Mouse (Mus musculus): Measurements from ENCODE around the gene Mpl. TPM values are rescaled to one million over a fixed set of nuclear protein-coding genes. Genes with fewer than 3 reads are reported as not detected.

The Mpl gene
- polyA plus RNA-seq, 1 experiment = not detected

DNA sequence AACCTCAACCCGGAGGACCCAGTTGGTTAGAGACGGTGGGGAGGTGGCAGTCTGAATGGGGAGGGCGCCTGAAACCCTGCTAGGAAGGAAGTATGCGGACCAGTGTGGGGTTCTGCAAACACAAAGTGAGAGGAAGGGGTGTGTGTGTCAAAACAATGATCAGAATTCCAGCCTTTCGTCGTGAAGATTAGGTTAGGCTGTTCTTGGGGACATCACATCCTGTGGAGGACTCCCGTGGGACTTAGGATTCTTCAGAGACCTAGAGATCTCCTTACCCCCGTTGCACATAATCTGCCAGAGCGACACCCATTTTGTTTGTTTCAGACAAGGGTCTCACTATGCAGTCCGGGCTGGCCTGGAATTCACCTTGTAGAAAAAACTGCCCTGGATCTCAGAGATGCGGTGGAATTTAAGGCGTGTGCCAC is 19.5 kb downstream of the Mpl start:
- H3K79me2 ChIP-seq (ENCODE audit: control insufficient read depth, insufficient read depth) = peaks cover 24% of the 10 kb centered on the region
- H3ac ChIP-seq (ENCODE audit: control insufficient read depth, insufficient read length) = no peak overlapping the region
- H3K4me3 ChIP-seq = peak overlapping the region; percentile 42
- peak overlapping the region; percentile 68 for H3K4me2 ChIP-seq (ENCODE audit: low read depth)
- H3K36me3 ChIP-seq (ENCODE audit: control insufficient read depth, insufficient read depth) = peaks cover 13% of the 10 kb centered on the region
- TF ChIP-seq CEBPB (IDR thresholded peaks at IDR 0.05; ENCODE audit: insufficient read depth, poor library complexity, severe bottlenecking) (no peak), MYOD1 (IDR thresholded peaks at IDR 0.05; ENCODE audit: control insufficient read depth in 1 of 3, insufficient read length in 2 of 3, low read depth in 2 of 3) (no peak), POLR2AphosphoS2 (IDR thresholded peaks at IDR 0.05; ENCODE audit: insufficient read length, low read depth) (no peak), TCF3 (IDR thresholded peaks at IDR 0.05; ENCODE audit: insufficient read length, low read depth) (no peak), TCF12 (IDR thresholded peaks at IDR 0.05; ENCODE audit: insufficient read depth, poor library complexity, severe bottlenecking) (no peak), MYOG (IDR thresholded peaks at IDR 0.05; ENCODE audit: control insufficient read depth in 1 of 3, insufficient read depth in 1 of 3, insufficient read length in 2 of 3, low read depth in 2 of 3) (no peak), POLR2A (IDR thresholded peaks at IDR 0.05; ENCODE audit: insufficient read length, low read depth) (no peak), E2F4 (IDR thresholded peaks at IDR 0.05; ENCODE audit: insufficient read depth) (no peak), USF1 (IDR thresholded peaks at IDR 0.05; ENCODE audit: low read depth) (no peak), SRF (IDR thresholded peaks at IDR 0.05; ENCODE audit: control insufficient read depth, insufficient read length, low read depth) (no peak)
- no peaks in the 10 kb centered on the region for H3K27me3 ChIP-seq (ENCODE audit: control insufficient read depth, insufficient read depth, insufficient read length)

DNA sequence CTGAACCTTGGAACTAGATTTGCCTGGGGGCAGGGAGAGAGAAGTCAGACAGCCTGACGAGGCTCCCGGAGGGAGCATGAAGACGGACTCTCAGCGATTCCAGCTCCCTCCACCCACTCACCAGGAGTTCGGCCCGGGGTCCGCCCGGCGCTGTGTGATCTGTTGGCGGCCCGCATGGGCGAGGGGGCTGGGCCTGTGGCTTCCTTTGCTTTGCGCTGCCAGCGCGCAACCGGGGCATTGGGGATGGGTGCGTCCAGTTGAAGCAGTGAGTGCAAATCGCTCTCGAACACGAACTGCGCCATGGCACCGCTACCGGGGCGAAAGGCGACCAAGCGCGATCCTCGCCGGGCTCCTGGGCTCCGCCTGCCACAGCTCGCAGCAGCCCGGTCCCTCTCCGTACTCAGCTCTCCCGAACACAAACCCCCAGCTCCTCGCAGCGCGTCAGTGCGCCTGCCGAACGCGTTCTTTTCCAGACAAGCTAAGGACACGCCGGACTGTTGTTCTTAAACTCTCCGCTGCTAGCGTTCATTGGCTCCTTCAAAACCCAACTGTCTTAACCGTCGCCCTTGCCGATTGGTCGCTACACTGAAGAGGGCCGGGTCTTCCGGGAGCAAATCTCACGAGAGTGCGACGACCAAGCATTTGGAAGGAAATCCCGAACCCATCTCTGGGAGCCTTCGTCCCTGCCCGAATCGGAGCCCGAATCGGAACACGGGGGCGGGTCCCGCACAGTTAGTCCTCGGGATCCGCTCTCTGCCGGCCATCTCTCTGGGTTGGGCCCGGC is 20.3 kb downstream of the Mpl start, which contains the start of gene Cdc20:
Gene Cdc20, minus strand, starts transcription at position 533 of the 784 bp plus-strand sequence.
- Histone ChIP-seq H3K79me2 (ENCODE audit: control insufficient read depth, insufficient read depth) (peaks cover 24% of the 10 kb centered on the region), H3K4me2 (ENCODE audit: low read depth) (peak within 1 kb of the TSS; percentile 71), H3K4me3 (peak within 1 kb of the TSS; percentile 42), H3K36me3 (ENCODE audit: control insufficient read depth, insufficient read depth) (peaks cover 20% of the 10 kb centered on the region), H3K27me3 (ENCODE audit: control insufficient read depth, insufficient read depth, insufficient read length) (no peaks in the 10 kb centered on the region), H3ac (ENCODE audit: control insufficient read depth, insufficient read length) (peak within 1 kb of the TSS; percentile 45)
- TF ChIP-seq USF1 (IDR thresholded peaks at IDR 0.05; ENCODE audit: low read depth) = no peak
- TF ChIP-seq E2F4 (IDR thresholded peaks at IDR 0.05; ENCODE audit: insufficient read depth) = peak; percentile 91
- peak; percentile 96 for TF ChIP-seq MAX (IDR thresholded peaks at IDR 0.05; ENCODE audit: low read depth)
- TF ChIP-seq POLR2A (IDR thresholded peaks at IDR 0.05; ENCODE audit: insufficient read length, low read depth) = peak; percentile 84
- TF ChIP-seq MYOD1 (IDR thresholded peaks at IDR 0.05; ENCODE audit: control insufficient read depth in 1 of 3, insufficient read length in 2 of 3, low read depth in 2 of 3) = no peak
- TF ChIP-seq REST (IDR thresholded peaks at IDR 0.05; ENCODE audit: insufficient read depth, insufficient read length) = no peak
- peak; percentile 70 for TF ChIP-seq POLR2AphosphoS2 (IDR thresholded peaks at IDR 0.05; ENCODE audit: insufficient read length, low read depth)

DNA sequence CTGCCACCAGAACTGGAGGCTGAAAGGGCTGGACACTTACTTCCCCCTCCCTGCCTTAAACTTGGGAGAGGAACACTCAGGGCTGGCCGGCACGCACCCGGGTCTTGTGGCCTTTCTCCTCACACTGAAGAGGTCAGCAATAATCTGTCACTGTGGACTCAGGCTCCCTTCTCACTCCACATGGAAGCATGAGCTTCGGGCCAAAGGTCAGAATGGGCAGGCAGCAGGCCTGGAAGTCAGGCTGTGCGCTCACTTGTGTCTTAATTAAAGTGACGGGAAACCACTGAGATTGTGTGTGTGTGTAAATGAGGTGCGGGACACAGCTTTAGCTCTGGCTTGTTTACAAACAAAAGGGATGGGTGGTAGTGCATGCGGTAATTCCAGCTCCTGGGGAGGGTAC is 25.0 kb downstream of the Mpl start:
- peaks cover 57% of the 10 kb centered on the region for H3K79me2 ChIP-seq (ENCODE audit: control insufficient read depth, insufficient read depth)
- no peak overlapping the region for H3ac ChIP-seq (ENCODE audit: control insufficient read depth, insufficient read length)
- H3K4me2 ChIP-seq (ENCODE audit: low read depth) = no peak overlapping the region
- H3K27me3 ChIP-seq (ENCODE audit: control insufficient read depth, insufficient read depth, insufficient read length) = no peaks in the 10 kb centered on the region
- TF ChIP-seq POLR2A (IDR thresholded peaks at IDR 0.05; ENCODE audit: insufficient read length, low read depth) = no peak
- no peak for TF ChIP-seq CEBPB (IDR thresholded peaks at IDR 0.05; ENCODE audit: insufficient read depth, poor library complexity, severe bottlenecking)
- TF ChIP-seq TCF12 (IDR thresholded peaks at IDR 0.05; ENCODE audit: insufficient read depth, poor library complexity, severe bottlenecking) = no peak
- no peak for TF ChIP-seq POLR2AphosphoS2 (IDR thresholded peaks at IDR 0.05; ENCODE audit: insufficient read length, low read depth)
- no peak for TF ChIP-seq SRF (IDR thresholded peaks at IDR 0.05; ENCODE audit: control insufficient read depth, insufficient read length, low read depth)
- no peak for TF ChIP-seq E2F4 (IDR thresholded peaks at IDR 0.05; ENCODE audit: insufficient read depth)
- no peak for TF ChIP-seq MAX (IDR thresholded peaks at IDR 0.05; ENCODE audit: low read depth)
- TF ChIP-seq MYOG (IDR thresholded peaks at IDR 0.05; ENCODE audit: control insufficient read depth in 1 of 3, insufficient read depth in 1 of 3, insufficient read length in 2 of 3, low read depth in 2 of 3) = no peak
- no peak overlapping the region for H3K4me3 ChIP-seq
- H3K36me3 ChIP-seq (ENCODE audit: control insufficient read depth, insufficient read depth) = peaks cover 35% of the 10 kb centered on the region

DNA sequence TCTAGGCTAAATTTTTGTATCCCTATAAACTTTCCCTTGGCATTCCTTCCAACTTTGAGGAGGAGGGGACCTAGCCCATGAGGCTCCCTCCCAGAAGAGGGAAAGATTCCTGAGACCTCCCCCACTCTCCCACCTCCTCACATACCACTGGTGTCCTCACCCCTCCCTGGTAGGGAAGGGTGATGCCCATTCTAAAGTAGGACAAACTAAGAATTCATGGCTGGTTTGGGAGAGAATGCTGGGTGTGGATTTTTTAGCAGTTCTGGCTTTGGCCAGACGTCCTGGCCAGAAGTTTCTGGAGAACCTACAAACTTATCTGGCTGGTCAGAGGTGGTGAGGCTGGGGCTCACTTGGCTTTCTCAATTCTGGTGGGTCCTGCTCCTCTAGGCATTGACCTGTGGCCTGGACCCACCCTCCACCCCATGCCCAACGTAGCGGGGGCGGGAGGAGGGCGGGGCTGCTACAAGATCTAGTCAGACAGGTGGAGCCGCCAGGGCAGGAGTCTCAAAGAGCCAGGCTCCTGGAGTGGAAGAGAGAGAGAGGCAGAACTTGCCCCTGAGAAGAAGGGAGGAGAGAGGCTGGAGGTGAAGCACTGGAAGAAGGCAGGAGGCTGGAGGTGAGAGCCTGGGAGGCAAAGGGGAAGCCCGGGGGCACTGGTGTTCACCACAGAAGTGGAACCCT is 28.0 kb downstream of the Mpl start:
- TF ChIP-seq MYOD1 (IDR thresholded peaks at IDR 0.05; ENCODE audit: control insufficient read depth in 1 of 3, insufficient read length in 2 of 3, low read depth in 2 of 3) = peak in 1 of 3 experiments; percentile 42
- TF ChIP-seq TCF3 (IDR thresholded peaks at IDR 0.05; ENCODE audit: insufficient read length, low read depth) = no peak
- peaks cover 33% of the 10 kb centered on the region for H3K36me3 ChIP-seq (ENCODE audit: control insufficient read depth, insufficient read depth)
- H3K27me3 ChIP-seq (ENCODE audit: control insufficient read depth, insufficient read depth, insufficient read length) = no peaks in the 10 kb centered on the region
- H3K79me2 ChIP-seq (ENCODE audit: control insufficient read depth, insufficient read depth) = peaks cover 36% of the 10 kb centered on the region
- peak overlapping the region; percentile 97 for H3K4me2 ChIP-seq (ENCODE audit: low read depth)
- H3ac ChIP-seq (ENCODE audit: control insufficient read depth, insufficient read length) = peak overlapping the region; percentile 73
- H3K4me3 ChIP-seq = peak overlapping the region; percentile 63

Data from myocyte (in vitro differentiated cells).